Mouse (Mus musculus) embryonic stem cell, embryonic (primary cell): Measurements from ENCODE around the gene Mif.

Source experiments
- CTCF ChIA-PET, 4 experiments: fragments of 300-600 bp in 2 of 4; fragments of 350-600 bp in 2 of 4; sonication (Branson Sonifier 250); formaldehyde crosslinking; loops; one replicate each; lab custom pipeline; 2022; ENCODE audit warnings: inconsistent platforms in 2 of 4; lab: Charles Lee
- POLR2A ChIA-PET, 4 experiments: fragments of 300-600 bp in 2 of 4; fragments of 350-600 bp in 2 of 4; sonication (Branson Sonifier 250); formaldehyde crosslinking; loops; one replicate each; lab custom pipeline; 2022; ENCODE audit warnings: antibody characterized with exemption in 4 of 4, inconsistent platforms in 1 of 4; lab: Charles Lee

Gene Mif

GRCm38 (mm10) chr10:75835761-75836531 lies 24.1 kb downstream of the Mif start:
- ChIA-PET CTCF (interaction anchor here (0.5 to 9.7 kb wide), 25 partner anchors 14 to 268 kb away, joined by 3 to 126 read pairs (median 4); partner anchors contain the start of genes Cabin1 (in 2 of the 4), Ddt (in 2 of the 4), Gstt1 (in 1 of the 4) and Gstt4 (in 1 of the 4)), POLR2A (interaction anchor here in 3 of 4 experiments (0.6 to 9.6 kb wide), 70 partner anchors 14 to 953 kb away, joined by 3 to 189 read pairs (median 8); partner anchors contain the start of genes Mif (in 3 of the 3), Mmp11 (in 3 of the 3), Cabin1 (in 2 of the 3) and Ddt (in 2 of the 3))

DNA sequence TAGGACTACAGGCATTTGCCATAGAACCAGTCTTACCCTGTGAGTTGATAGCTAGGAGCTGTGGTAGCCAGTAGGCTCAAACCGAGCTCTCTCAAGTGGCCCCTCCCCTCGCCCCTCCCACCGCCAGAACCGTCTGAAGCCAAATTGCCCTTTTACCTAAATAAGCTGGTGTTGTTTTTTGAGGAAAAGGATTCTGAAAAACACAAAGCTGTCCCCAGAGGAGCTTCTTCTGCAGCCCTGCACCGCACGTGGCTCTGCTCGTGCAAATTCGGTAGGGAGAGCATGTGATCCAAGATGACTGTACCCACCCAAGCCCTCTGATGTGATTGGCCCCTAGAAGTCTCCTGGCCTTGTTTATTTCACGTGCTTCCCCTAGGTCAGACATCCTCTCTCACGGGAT lies 24.7 kb downstream of the Mif start:
- ChIA-PET CTCF (interaction anchor here in 3 of 4 experiments (0.5 to 9.7 kb wide), 19 partner anchors 13 to 200 kb away, joined by 3 to 126 read pairs (median 4); partner anchors contain the start of genes Cabin1 (in 2 of the 3), Ddt (in 2 of the 3), Gstt1 (in 1 of the 3) and Gstt4 (in 1 of the 3)), POLR2A (interaction anchor here in 3 of 4 experiments (0.6 to 9.6 kb wide), 75 partner anchors 9 to 954 kb away, joined by 3 to 189 read pairs (median 5); partner anchors contain the start of genes Cabin1 (in 3 of the 3), Mif (in 3 of the 3), Mmp11 (in 3 of the 3) and Chchd10 (in 2 of the 3))

DNA sequence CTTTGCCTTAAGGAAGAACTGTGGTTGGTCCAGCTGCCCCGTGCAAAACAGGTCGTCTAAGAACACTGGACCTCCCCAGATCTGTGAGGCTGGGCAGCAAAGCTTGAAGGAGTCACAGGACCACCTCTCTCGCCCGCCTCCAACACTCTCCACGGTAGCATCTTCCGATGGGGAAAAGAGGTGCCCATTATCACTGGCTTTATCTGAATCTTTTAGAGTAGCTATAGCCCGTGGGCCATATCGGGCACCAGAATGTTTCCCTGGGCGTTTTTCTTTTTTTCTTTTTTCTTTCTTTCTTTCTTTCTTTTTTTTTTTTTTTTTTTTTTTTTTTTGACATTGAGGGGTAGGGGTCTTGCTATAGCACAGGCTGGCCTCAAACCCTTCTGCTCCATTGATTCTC lies 25.3 kb downstream of the Mif start:
- CTCF ChIA-PET, result interaction anchor here (0.7 to 9.7 kb wide), 22 partner anchors 9 to 249 kb away, joined by 3 to 126 read pairs (median 4); partner anchors contain the start of genes Ddt (in 3 of the 4), Cabin1 (in 2 of the 4), Gstt1 (in 1 of the 4) and Gstt4 (in 1 of the 4)
- POLR2A ChIA-PET, result interaction anchor here in 3 of 4 experiments (0.6 to 9.6 kb wide), 77 partner anchors 9 to 325 kb away, joined by 3 to 189 read pairs (median 5); partner anchors contain the start of genes Cabin1 (in 3 of the 3), Gm20441 (in 3 of the 3), Mif (in 3 of the 3) and Mmp11 (in 3 of the 3)

DNA sequence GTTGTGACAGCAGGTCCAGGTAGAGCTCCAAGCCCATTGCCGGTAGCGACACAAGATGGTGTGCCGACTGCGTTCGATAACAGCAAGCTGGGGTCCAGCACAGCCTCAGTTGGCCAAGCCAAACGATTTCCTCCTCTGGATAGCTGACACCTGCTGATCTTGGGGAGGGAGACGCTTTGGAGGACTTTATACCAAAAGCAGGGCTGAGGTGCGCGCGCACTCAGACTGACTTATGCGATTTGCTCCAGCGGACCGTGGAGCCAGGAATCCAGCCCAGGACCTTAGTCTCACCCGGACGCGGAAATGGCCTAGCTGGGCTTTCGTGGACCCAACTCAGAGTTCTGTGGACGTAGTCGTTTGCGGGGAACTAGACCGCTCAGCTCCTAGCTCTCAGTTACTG lies 25.8 kb downstream of the Mif start:
- ChIA-PET CTCF (interaction anchor here (0.9 to 9.7 kb wide), 15 partner anchors 8 to 248 kb away, joined by 3 to 126 read pairs (median 5); partner anchors contain the start of genes Ddt (in 3 of the 4), Cabin1 (in 1 of the 4), Ggt5 (in 1 of the 4) and Gstt4 (in 1 of the 4)), POLR2A (interaction anchor here in 3 of 4 experiments (0.6 to 9.6 kb wide), 51 partner anchors 8 to 301 kb away, joined by 3 to 189 read pairs (median 6); partner anchors contain the start of genes Cabin1 (in 3 of the 3), Gm20441 (in 3 of the 3), Mif (in 3 of the 3) and Mmp11 (in 3 of the 3))

DNA sequence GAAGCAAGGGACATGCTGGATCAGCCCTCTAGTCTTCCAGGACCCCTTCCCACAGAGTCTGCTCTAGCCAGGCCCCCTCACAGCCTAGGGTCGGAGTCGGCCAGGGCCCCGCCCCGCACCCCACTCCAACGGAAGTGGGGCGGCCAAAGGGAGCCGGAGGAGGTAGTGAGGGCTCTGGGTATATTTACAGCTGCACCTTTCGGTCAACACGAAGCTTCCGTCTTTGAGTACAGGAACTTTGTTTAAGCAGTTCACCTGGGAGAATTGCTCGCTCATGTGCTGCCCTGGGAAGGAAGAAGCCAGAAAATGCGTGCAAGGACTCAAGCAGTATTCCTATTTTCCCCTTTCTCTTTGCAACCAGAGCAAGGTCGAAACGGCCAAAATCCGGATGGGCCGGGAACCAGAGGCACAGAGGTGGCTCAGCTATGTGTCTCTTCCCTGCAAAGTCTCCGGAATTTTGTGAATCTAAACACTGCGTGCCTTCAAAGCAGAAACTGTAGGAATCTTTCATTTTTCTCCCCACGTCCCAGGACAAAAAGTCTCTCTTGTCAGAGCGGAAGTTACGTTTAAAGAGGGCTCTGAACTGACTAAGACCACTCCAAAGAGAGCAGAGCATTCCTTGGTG lies 26.5 kb downstream of the Mif start:
- ChIA-PET POLR2A (interaction anchor here in 3 of 4 experiments (0.6 to 9.6 kb wide), 37 partner anchors 8 to 300 kb away, joined by 3 to 189 read pairs (median 6); partner anchors contain the start of genes Gm20441 (in 3 of the 3), Mif (in 3 of the 3), Mmp11 (in 3 of the 3) and Cabin1 (in 2 of the 3)), CTCF (interaction anchor here (0.7 to 9.7 kb wide), 22 partner anchors 12 to 1503 kb away, joined by 3 to 126 read pairs (median 6); partner anchors contain the start of genes Ddt (in 2 of the 4), Cabin1 (in 1 of the 4), Ggt5 (in 1 of the 4) and Gm20441 (in 1 of the 4))

DNA sequence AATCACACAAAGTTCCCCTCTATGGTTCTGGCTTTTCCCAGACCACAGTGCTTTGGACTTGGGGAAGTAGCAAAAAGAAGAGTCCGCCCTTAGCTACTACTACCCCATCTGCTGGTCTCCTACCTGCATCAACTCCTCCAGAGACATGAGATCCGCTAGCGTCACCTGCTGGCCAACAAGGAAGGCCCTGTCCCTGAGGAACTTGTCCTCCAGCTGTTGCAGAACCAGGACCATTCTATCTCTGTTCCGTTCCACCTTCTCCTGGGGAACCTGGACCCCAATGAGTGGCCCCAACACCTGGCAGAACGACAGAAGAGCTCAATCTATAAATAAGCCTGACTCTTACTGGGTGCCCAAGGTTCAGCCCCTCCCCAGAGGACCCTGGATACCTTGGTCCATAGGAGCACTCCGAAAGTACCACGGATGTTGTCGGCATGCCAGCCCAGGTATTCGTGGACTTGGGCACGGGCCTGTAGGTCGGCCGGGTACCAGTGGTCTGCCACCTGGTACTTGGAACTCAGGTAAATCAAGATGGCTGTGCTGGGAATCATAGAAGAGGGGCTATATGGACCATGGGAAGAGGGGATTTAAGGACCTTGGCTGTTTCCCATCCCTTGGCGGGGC lies 27.7 kb downstream of the Mif start:
- ChIA-PET POLR2A (interaction anchor here (0.6 to 9.6 kb wide), 21 partner anchors 10 to 273 kb away, joined by 3 to 189 read pairs (median 5); partner anchors contain the start of genes Ddt (in 3 of the 4), Cabin1 (in 2 of the 4), Gm867 (in 2 of the 4) and Mif (in 2 of the 4)), CTCF (interaction anchor here (0.5 to 9.7 kb wide), 68 partner anchors 9 to 816 kb away, joined by 3 to 126 read pairs (median 4); partner anchors contain the start of genes Cabin1 (in 4 of the 4), Ddt (in 3 of the 4), Gm20441 (in 2 of the 4) and Ggt1 (in 1 of the 4))

DNA sequence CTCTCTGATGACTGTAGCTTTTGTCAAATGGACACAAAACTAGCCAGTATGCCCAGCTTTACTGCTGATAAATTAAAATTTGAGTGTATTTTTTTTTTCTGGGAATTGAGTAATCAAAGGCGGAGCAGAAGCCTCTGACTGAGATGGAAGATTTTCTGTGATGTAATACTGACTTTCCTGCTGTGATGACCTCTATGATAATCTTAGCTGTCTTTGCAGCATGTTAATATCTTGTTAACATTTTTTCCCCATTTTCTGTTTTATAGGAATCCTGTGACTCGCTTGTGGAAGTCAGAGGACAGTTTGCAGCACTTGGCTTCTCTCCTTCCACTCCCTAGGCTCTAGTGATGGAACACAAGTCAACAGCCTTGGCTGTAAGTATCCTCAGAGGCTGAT lies 29.8 kb downstream of the Mif start:
- ChIA-PET CTCF (interaction anchor here in 2 of 4 experiments (0.6 to 1.0 kb wide), 3 partner anchors 57 to 198 kb away, joined by 3 to 5 read pairs (median 5); partner anchors contain the start of gene Ddt (in 1 of the 2)), POLR2A (interaction anchor here in 1 of 4 experiments (1.3 kb wide), 1 partner anchor 62 kb away, joined by 4 read pairs; no protein-coding TSS in a partner anchor)

- CTCF ChIA-PET, result interaction anchor here in 2 of 4 experiments (0.6 to 1.0 kb wide), 3 partner anchors 56 to 197 kb away, joined by 3 to 5 read pairs (median 5); partner anchors contain the start of gene Ddt (in 1 of the 2)
- POLR2A ChIA-PET, result interaction anchor here in 2 of 4 experiments (0.6 to 1.9 kb wide), 5 partner anchors 8 to 143 kb away, joined by 3 to 5 read pairs (median 3); partner anchors contain the start of gene Gstt2 (in 1 of the 2)
Measured at GRCm38 (mm10) chr10:75829529-75830274, 30.3 kb downstream of the Mif start.

DNA sequence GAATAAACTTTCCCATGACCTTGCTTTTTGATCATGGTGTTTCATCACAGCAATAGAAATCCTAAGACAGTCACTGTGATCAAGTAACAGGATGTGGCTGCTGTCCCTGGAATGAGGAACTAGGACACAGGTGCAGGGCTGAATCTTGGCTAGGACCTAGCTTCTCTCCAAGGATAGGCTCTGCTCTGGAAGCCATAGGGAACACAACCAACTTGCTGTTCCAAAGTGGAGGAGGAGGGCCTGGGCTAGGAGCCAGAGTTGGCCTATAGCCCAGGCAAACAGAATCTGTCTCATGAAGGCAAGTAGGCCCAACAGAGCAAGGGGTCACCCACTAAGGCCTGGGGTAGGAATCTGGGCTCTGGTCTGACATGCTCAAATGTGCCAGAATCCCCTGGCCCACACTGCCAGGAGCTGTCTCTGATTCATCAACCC lies 31.5 kb downstream of the Mif start:
- ChIA-PET CTCF (interaction anchor here in 2 of 4 experiments (0.8 to 1.2 kb wide), 2 partner anchors 10 to 54 kb away, joined by 6 read pairs; no protein-coding TSS in a partner anchor), POLR2A (interaction anchor here in 2 of 4 experiments (0.8 to 1.9 kb wide), 5 partner anchors 9 to 141 kb away, joined by 3 to 5 read pairs (median 5); partner anchors contain the start of genes Ddt (in 1 of the 2) and Gstt2 (in 1 of the 2))

DNA sequence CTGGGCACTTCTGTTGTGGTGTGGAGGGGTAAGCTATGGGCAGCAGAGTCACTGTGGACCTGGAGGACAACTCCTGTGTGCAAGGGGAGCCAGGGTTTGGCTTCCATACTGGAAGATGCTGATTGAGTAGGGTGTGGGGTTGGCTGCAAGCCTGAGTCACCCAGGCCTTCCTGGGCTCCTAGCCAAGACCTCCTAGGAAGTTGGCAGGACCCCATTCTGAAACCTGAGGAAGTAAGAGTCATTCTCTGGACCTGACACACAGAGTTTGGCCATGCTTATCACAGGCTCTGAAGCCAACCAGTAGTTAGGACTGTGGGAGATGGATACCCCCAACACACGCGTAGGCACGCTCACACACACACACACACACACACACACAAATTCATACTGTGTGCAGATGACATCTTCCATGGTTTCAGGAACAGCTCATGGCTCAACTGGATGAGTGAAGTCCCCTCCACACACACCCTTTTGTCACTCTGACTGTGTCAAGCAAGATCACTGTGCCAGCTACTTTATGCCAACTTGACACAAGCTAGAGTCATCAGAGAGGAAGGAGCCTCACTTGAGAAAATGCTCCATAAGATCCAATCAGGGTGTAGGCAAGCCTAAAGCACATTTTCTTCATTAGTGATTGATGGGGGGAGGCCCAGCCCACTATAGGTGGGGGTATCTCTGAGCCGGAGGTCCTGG lies 32.2 kb downstream of the Mif start:
- POLR2A ChIA-PET, result interaction anchor here in 2 of 4 experiments (0.6 to 1.9 kb wide), 4 partner anchors 10 to 148 kb away, joined by 3 to 5 read pairs (median 5); partner anchors contain the start of genes Ddt (in 1 of the 2) and Gstt2 (in 1 of the 2)
- CTCF ChIA-PET, result interaction anchor here in 1 of 4 experiments (1.2 kb wide), 1 partner anchor 9 kb away, joined by 6 read pairs; no protein-coding TSS in a partner anchor

DNA sequence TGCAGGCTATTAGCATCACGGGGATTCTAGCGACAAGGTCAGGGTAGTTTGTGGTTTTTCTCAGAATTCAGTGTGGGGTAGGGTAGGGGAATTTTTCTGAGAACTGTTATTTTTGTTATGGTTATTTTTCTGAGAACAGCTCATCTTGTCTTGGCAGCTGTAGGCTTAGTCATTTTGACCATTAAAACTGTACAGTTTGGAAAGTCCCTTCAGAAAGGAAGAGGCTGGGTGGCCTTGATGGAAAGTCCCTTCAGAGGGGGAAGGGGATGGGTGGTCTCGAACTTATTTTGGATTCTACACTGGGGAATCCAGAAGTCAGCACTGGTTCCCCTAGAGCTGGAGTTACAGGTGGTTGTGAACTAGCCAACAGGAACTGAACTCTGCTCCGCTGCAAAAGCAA lies 35.5 kb downstream of the Mif start:
- ChIA-PET POLR2A (no interaction called here), CTCF (interaction anchor here in 1 of 4 experiments (0.7 kb wide), 1 partner anchor 16 kb away, joined by 4 read pairs; no protein-coding TSS in a partner anchor)

DNA sequence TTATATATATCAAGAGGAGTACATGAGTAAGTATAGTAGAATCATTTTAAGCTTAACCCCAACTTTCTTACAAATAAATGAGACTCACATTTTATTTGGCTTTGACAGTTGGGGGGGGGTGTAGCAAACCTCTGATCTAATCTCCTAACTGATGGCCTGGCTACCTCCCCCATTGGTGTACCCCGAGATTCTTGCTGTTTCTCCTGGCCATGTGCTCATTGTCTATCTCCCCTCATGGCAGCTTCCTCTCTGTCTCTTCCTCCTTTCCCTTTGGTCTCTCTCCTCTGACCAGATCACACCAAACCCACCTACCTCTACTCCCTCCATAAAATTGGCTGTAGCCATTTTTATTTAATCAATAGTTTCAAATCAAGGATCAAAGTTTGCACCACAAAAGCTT lies 36.3 kb downstream of the Mif start:
- CTCF ChIA-PET, result interaction anchor here in 1 of 4 experiments (0.7 to 1.4 kb wide), 2 partner anchors 8 to 16 kb away, joined by 4 read pairs; no protein-coding TSS in a partner anchor
- POLR2A ChIA-PET, result interaction anchor here in 1 of 4 experiments (0.6 kb wide), 1 partner anchor 15 kb away, joined by 5 read pairs; no protein-coding TSS in a partner anchor

DNA sequence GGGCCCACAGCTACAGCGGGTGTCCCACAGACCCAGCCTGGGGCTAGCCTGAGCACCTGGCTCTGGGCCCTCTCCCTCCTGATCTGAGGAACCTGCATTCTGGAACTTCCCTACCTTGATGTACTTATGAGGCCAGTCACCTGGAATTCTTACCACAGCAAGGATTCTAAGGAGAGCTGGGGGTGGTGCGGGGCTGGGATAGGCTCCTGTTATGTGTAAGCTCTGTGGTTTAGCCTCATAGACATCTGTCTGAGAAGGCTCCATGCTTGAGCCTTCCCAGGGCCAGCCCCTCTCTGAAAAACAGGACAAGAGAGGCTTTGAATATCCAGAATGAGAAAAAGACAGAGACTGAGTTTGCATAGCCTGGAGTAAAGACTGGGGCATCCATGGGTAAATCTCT lies 37.6 kb downstream of the Mif start, which contains the start of gene Gstt4:
TSS of gene Gstt4 (minus strand) at position 101 of the 400 bp plus-strand sequence.
- CTCF ChIA-PET, result interaction anchor here in 2 of 4 experiments (1.5 to 1.6 kb wide), 2 partner anchors 10 to 13 kb away, joined by 3 to 6 read pairs; no protein-coding TSS in a partner anchor
- POLR2A ChIA-PET, result interaction anchor here in 1 of 4 experiments (0.6 kb wide), 1 partner anchor 33 kb away, joined by 3 read pairs; no protein-coding TSS in a partner anchor

- POLR2A ChIA-PET, result interaction anchor here in 2 of 4 experiments (0.9 to 1.6 kb wide), 3 partner anchors 20 to 55 kb away, joined by 3 to 4 read pairs (median 3); partner anchors contain the start of gene Ddt (in 1 of the 2)
- CTCF ChIA-PET, result interaction anchor here in 2 of 4 experiments (1.3 to 1.8 kb wide), 3 partner anchors 17 to 29 kb away, joined by 3 to 4 read pairs (median 4); partner anchors contain the start of gene Gstt2 (in 1 of the 2)
Measured at GRCm38 (mm10) chr10:75819882-75820281, 40.2 kb downstream of the Mif start.
